Comparison of ENCODE assay signal across 8 mouse cellular contexts in the genomic region with DNA sequence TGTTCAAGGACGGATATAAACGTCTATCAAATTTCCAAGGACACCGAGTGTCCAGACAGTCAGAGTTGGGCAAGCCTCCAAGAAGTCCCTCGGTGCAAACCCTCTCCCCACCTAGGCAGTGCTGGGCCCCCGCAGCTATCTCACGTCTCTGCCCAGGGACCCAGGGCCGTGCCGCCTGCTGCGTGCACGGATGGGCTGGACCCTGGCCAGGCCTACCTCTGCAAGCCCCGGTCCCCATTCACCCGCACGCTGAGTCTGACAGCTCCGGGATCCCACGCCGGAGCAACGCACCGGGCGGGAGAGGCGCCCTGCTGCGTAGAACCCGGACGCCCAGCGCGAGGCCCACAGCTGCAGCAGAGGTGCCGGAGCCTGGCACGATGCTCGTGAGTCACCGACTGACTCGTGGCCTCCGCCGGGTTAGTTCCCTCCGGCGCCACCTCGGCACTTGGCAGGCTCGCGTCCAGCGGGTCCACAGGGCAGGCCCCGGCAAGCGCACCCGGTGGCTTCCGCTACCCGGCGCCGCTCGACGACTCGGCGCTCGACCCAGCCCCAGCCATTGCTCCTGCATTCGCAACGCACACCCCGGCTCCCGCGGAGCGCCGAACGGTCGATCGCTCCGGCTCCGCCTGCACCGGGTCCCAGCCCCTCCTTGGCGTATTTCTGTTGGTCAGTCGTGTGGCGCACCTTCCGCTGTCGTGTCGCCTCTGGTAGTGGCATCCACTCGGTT. TPM values are rescaled to one million over a fixed set of nuclear protein-coding genes. Genes with fewer than 3 reads are reported as not detected.
DNase-seq lines count a peak whose midpoint lies in the region; ATAC-seq and TF ChIP-seq lines count a peak whose summit lies in the region.

No protein-coding gene starts in this region.

- under 1% methylated on average over 70 of the region's 70 CpGs for WGBS in forebrain, embryonic 15.5 days
- 0% methylated on average over 62 of the region's 70 CpGs for WGBS in neural tube, embryonic 14.5 days

- peaks cover 3% of the 10 kb centered on the region in 2 experiments; a peak in 2 of 4 replicates for H3K4me1 ChIP-seq in ES-E14 (ENCODE audit: control insufficient read depth in 2 of 2, insufficient read depth in 2 of 2, low read length in 2 of 2, poor library complexity in 1 of 2)
- peaks cover 19% of the 10 kb centered on the region for H3K4me1 ChIP-seq in forebrain, embryonic 15.5 days
- peaks cover 11% of the 10 kb centered on the region for H3K4me1 ChIP-seq in neural tube, embryonic 14.5 days (ENCODE audit: control insufficient read depth, insufficient read depth, low read length)
- H3K4me1 ChIP-seq in testis, adult 2 months (ENCODE audit: control insufficient read depth, insufficient read depth, low read length) = peaks cover 3% of the 10 kb centered on the region; the same call in 1 of the 2 replicates

- peak; percentile 45 for TF ChIP-seq POLR2A in testis, adult 2 months (IDR thresholded peaks at IDR 0.05; ENCODE audit: control insufficient read depth, low read depth, low read length)

- ATAC-seq in forebrain, embryonic 15.5 days (replicated peaks) = peak; percentile 98
- peak; percentile 97 for ATAC-seq in neural tube, embryonic 14.5 days (ENCODE audit: low read depth)

- no peaks in the 10 kb centered on the region for H3K27me3 ChIP-seq in forebrain, embryonic 15.5 days
- H3K27me3 ChIP-seq in neural tube, embryonic 14.5 days (ENCODE audit: control insufficient read depth, insufficient read depth, low read length) = no peaks in the 10 kb centered on the region
- H3K27me3 ChIP-seq in testis, adult 2 months (ENCODE audit: control insufficient read depth, insufficient read depth, low read length) = no peaks in the 10 kb centered on the region

- no peak overlapping the region for H3K27ac ChIP-seq in ES-E14 (ENCODE audit: insufficient read depth, low read depth, low read length, poor library complexity, severe bottlenecking)
- peak overlapping the region; percentile 74 for H3K27ac ChIP-seq in forebrain, embryonic 15.5 days (replicated peaks)
- H3K27ac ChIP-seq in neural tube, embryonic 14.5 days (ENCODE audit: low read depth, low read length) = peak overlapping the region; percentile 85
- peak overlapping the region; percentile 86 for H3K27ac ChIP-seq in testis, adult 2 months (ENCODE audit: control insufficient read depth, insufficient read depth, low read depth, low read length)

- H3K36me3 ChIP-seq in ES-E14 (ENCODE audit: control insufficient read depth, insufficient read depth, low read length, poor library complexity, severe bottlenecking) = no peaks in the 10 kb centered on the region
- H3K36me3 ChIP-seq in forebrain, embryonic 15.5 days = no peaks in the 10 kb centered on the region
- H3K36me3 ChIP-seq in neural tube, embryonic 14.5 days (ENCODE audit: control insufficient read depth, insufficient read depth, low read length) = no peaks in the 10 kb centered on the region
- no peaks in the 10 kb centered on the region for H3K36me3 ChIP-seq in testis, adult 2 months (ENCODE audit: control insufficient read depth, insufficient read depth, low read length)

- DNase-seq in ES-E14 (ENCODE audit: low read depth, low spot score) = peak; percentile 74
- peak; percentile 91 for DNase-seq in cerebellum, adult 11-12 months
- peak; percentile 86 for DNase-seq in heart, postnatal 25 days (ENCODE audit: low spot score)
- peak; percentile 88 to 89 for DNase-seq in layer of hippocampus, adult 18-20 months (ENCODE audit: low spot score in 2 of 2)
- peak; percentile 93 to 96 for DNase-seq in lung, adult 18-20 months

- H3K9me3 ChIP-seq in ES-E14 (ENCODE audit: control insufficient read depth, insufficient read depth, low read depth, low read length) = no peaks in the 10 kb centered on the region
- no peaks in the 10 kb centered on the region for H3K9me3 ChIP-seq in forebrain, embryonic 15.5 days
- H3K9me3 ChIP-seq in neural tube, embryonic 14.5 days (ENCODE audit: control insufficient read depth, low read length) = no peaks in the 10 kb centered on the region

- intact Hi-C loops in heart, postnatal 25 days (cut with DNase I) = loop anchor here (5.0 kb wide), 1 partner anchor 160 kb away; the partner anchor contains the start of gene Rnf38

- H3K9ac ChIP-seq in ES-E14 (ENCODE audit: insufficient read depth, low read depth, low read length, poor library complexity, severe bottlenecking) = peak overlapping the region; percentile 64
- H3K9ac ChIP-seq in forebrain, embryonic 15.5 days (replicated peaks) = peak overlapping the region; percentile 84
- peak overlapping the region; percentile 80 for H3K9ac ChIP-seq in neural tube, embryonic 14.5 days (replicated peaks; ENCODE audit: low read depth, low read length)

- in situ Hi-C loops in ES-E14 (cut with MboI; ENCODE audit: low sequenced_read_pairs in 2 of 2, unreplicated experiment in 2 of 2) = no loop called here

- peak overlapping the region; percentile 81 to 83 for H3K4me3 ChIP-seq in ES-E14 (ENCODE audit: insufficient read depth in 1 of 2, low read depth in 1 of 2, low read length in 2 of 2, poor library complexity in 1 of 2, severe bottlenecking in 1 of 2)
- peak overlapping the region; percentile 86 for H3K4me3 ChIP-seq in forebrain, embryonic 15.5 days
- H3K4me3 ChIP-seq in neural tube, embryonic 14.5 days (ENCODE audit: low read depth, low read length) = peak overlapping the region; percentile 92
- H3K4me3 ChIP-seq in testis, adult 2 months (ENCODE audit: control insufficient read depth, low read depth, low read length) = peak overlapping the region; percentile 97

- no peak for TF ChIP-seq CTCF in testis, adult 2 months (IDR thresholded peaks at IDR 0.05; ENCODE audit: control insufficient read depth, insufficient read depth, insufficient replicate concordance, low read depth, low read length)

- peak overlapping the region; percentile 69 for H3K4me2 ChIP-seq in forebrain, embryonic 15.5 days (replicated peaks)
- peak overlapping the region; percentile 66 for H3K4me2 ChIP-seq in neural tube, embryonic 14.5 days (ENCODE audit: low read depth, low read length)

TF ChIP-seq in ES-E14, 5 proteins besides CTCF, POLR2A, EP300 and RAD21:
- TF ChIP-seq HCFC1 (IDR thresholded peaks at IDR 0.05; ENCODE audit: borderline replicate concordance, insufficient read depth, low read length) (peak; percentile 84), ZC3H11A (IDR thresholded peaks at IDR 0.05; ENCODE audit: borderline replicate concordance, low read depth, low read length) (no peak), MAFK (IDR thresholded peaks at IDR 0.05; ENCODE audit: insufficient read depth, low read depth, low read length) (no peak), ZNF384 (IDR thresholded peaks at IDR 0.05; ENCODE audit: low read depth, low read length) (no peak), CHD2 (IDR thresholded peaks at IDR 0.05; ENCODE audit: low read depth, low read length) (no peak)

RNA-seq across cellular contexts. Expression of gene Gne, which starts 11.7 kb away (rescaled TPM):
- total RNA-seq in ES-E14 (2012; rRNA removed) = 17.5 and 20.5 TPM in 2 replicates
- polyA plus RNA-seq in forebrain, embryonic 15.5 days (2015; fragmentation: Nextera tagmentation; extraction: Ambion mirVana) = 24.6 and 26.3 TPM in 2 replicates
- 10 to 100 TPM; 25.7 to 28.7 TPM for total RNA-seq in heart, postnatal 25 days (2021)
- total RNA-seq in layer of hippocampus, adult 18-20 months (2021) = 10 to 100 TPM; 49.7 to 53.1 TPM
- polyA plus RNA-seq in neural tube, embryonic 14.5 days (2014; fragmentation: Nextera tagmentation; extraction: Ambion mirVana) = 27.0 and 31.8 TPM in 2 replicates
- polyA plus RNA-seq in testis, adult 2 months (2012; rRNA removed) = 1.5 and 2.0 TPM in 2 replicates
